Comparison of ENCODE assay signal across 26 mouse cellular contexts in genomic region chr13:88929626-88930025, GRCm38 (mm10).
DNase-seq lines count a peak whose midpoint lies in the region; ATAC-seq and TF ChIP-seq lines count a peak whose summit lies in the region.
"Had no signal": no experiment of that assay in that cellular context is flagged by ENCODE, and none has a peak within 500 bp of the region (broad histone marks: within the 10 kb centered on the region; RNA-seq: fewer than 3 reads in every experiment).

No protein-coding gene starts in this region.

- no peak overlapping the region for H3K4me3 ChIP-seq in forebrain, embryonic 11.5 days (ENCODE audit: low read depth, low read length)
- H3K4me3 ChIP-seq in forebrain, postnatal 0 days (ENCODE audit: low read depth, low read length): no peak overlapping the region
- no peak overlapping the region for H3K4me3 ChIP-seq in forebrain, embryonic 14.5 days (ENCODE audit: low read depth, low read length)
- H3K4me3 ChIP-seq: embryonic facial prominence, embryonic 10.5 days; embryonic facial prominence, embryonic 13.5 days; erythroblast, embryonic 14.5 days; gastrocnemius, adult 2 months; hindbrain, embryonic 12.5 days; hindbrain, embryonic 15.5 days; intestine, embryonic 15.5 days had no signal

- no peak overlapping the region for H3K9ac ChIP-seq in forebrain, embryonic 11.5 days (ENCODE audit: low read length)
- no peak overlapping the region for H3K9ac ChIP-seq in forebrain, postnatal 0 days
- no peak overlapping the region for H3K9ac ChIP-seq in forebrain, embryonic 14.5 days (ENCODE audit: low read length)
- H3K9ac ChIP-seq: embryonic facial prominence, embryonic 13.5 days; hindbrain, embryonic 12.5 days; hindbrain, embryonic 15.5 days; intestine, embryonic 15.5 days had no signal

- no peaks in the 10 kb centered on the region for H3K9me3 ChIP-seq in forebrain, embryonic 11.5 days (ENCODE audit: control insufficient read depth, low read length)
- no peaks in the 10 kb centered on the region for H3K9me3 ChIP-seq in forebrain, postnatal 0 days (ENCODE audit: low read length)
- no peaks in the 10 kb centered on the region for H3K9me3 ChIP-seq in forebrain, embryonic 14.5 days (replicated peaks; ENCODE audit: control insufficient read depth, low read length)
- H3K9me3 ChIP-seq: embryonic facial prominence, embryonic 10.5 days; embryonic facial prominence, embryonic 13.5 days; hindbrain, embryonic 12.5 days; hindbrain, embryonic 15.5 days; intestine, embryonic 15.5 days had no signal

- no peaks in the 10 kb centered on the region for H3K36me3 ChIP-seq in forebrain, embryonic 11.5 days (ENCODE audit: control insufficient read depth, insufficient read depth, low read length)
- H3K36me3 ChIP-seq in forebrain, postnatal 0 days (ENCODE audit: insufficient read depth): no peaks in the 10 kb centered on the region
- no peaks in the 10 kb centered on the region for H3K36me3 ChIP-seq in forebrain, embryonic 14.5 days (ENCODE audit: control insufficient read depth, insufficient read depth, low read length)
- H3K36me3 ChIP-seq: embryonic facial prominence, embryonic 10.5 days; embryonic facial prominence, embryonic 13.5 days; hindbrain, embryonic 12.5 days; hindbrain, embryonic 15.5 days; intestine, embryonic 15.5 days had no signal

- no peaks in the 10 kb centered on the region for H3K4me1 ChIP-seq in forebrain, embryonic 11.5 days (replicated peaks; ENCODE audit: control insufficient read depth, insufficient read depth, low read length)
- H3K4me1 ChIP-seq in forebrain, postnatal 0 days (ENCODE audit: insufficient read depth): no peaks in the 10 kb centered on the region
- H3K4me1 ChIP-seq in forebrain, embryonic 14.5 days (ENCODE audit: control insufficient read depth, insufficient read depth, low read length): peaks cover 5% of the 10 kb centered on the region; the same call in 1 of the 2 replicates
- H3K4me1 ChIP-seq: embryonic facial prominence, embryonic 10.5 days; embryonic facial prominence, embryonic 13.5 days; hindbrain, embryonic 12.5 days; hindbrain, embryonic 15.5 days; intestine, embryonic 15.5 days had no signal

- 29% methylated on average over 4 of the region's 4 CpGs for WGBS in forebrain, embryonic 11.5 days
- WGBS in forebrain, postnatal 0 days: 17% methylated on average over 4 of the region's 4 CpGs
- WGBS in forebrain, embryonic 14.5 days: 5% methylated on average over 4 of the region's 4 CpGs

- no peak for TF ChIP-seq CTCF in forebrain, postnatal 0 days (IDR thresholded peaks at IDR 0.05; ENCODE audit: low read depth)

- H3K27me3 ChIP-seq in forebrain, embryonic 11.5 days (ENCODE audit: control insufficient read depth, insufficient read depth, low read length): no peaks in the 10 kb centered on the region
- H3K27me3 ChIP-seq in forebrain, postnatal 0 days (ENCODE audit: insufficient read depth, low read length): no peaks in the 10 kb centered on the region
- H3K27me3 ChIP-seq in forebrain, embryonic 14.5 days (replicated peaks; ENCODE audit: control insufficient read depth, insufficient read depth, low read length): no peaks in the 10 kb centered on the region
- H3K27me3 ChIP-seq: embryonic facial prominence, embryonic 13.5 days; hindbrain, embryonic 12.5 days; hindbrain, embryonic 15.5 days; intestine, embryonic 15.5 days had no signal

- ATAC-seq in forebrain, embryonic 11.5 days (replicated peaks; ENCODE audit: low FRiP score): peak; percentile 70
- ATAC-seq in forebrain, postnatal 0 days: no peak
- ATAC-seq in forebrain, embryonic 14.5 days: peak; percentile 63
- ATAC-seq: intestine, embryonic 15.5 days had no signal

- no peak overlapping the region for H3K27ac ChIP-seq in forebrain, embryonic 11.5 days (ENCODE audit: low read depth, low read length)
- H3K27ac ChIP-seq in forebrain, postnatal 0 days (ENCODE audit: low read depth, low read length): no peak overlapping the region
- H3K27ac ChIP-seq in forebrain, embryonic 14.5 days (ENCODE audit: low read depth, low read length): 0 out of 2 replicates have a peak overlapping the region, but pooled peaks have one; percentile 21
- H3K27ac ChIP-seq: embryonic facial prominence, embryonic 10.5 days; embryonic facial prominence, embryonic 13.5 days; gastrocnemius, adult 2 months; hindbrain, embryonic 12.5 days; hindbrain, embryonic 15.5 days; intestine, embryonic 15.5 days had no signal

- DNase-seq in forebrain, embryonic 11.5 days (ENCODE audit: low spot score): no peak
- DNase-seq in forebrain, postnatal 0 days: no peak
- DNase-seq in ES-CJ7 (ENCODE audit: low read depth, low spot score): peak; percentile 28
- peak; percentile 58 for DNase-seq in ZHBTc4 (ENCODE audit: low read depth, low spot score)
- DNase-seq in forebrain, embryonic 14.5 days (ENCODE audit: low spot score): peak; percentile 46
- DNase-seq in thymus, postnatal 10 days (ENCODE audit: low spot score in 2 of 2): no peak
- DNase-seq in layer of hippocampus, adult 8-10 months (ENCODE audit: low spot score in 2 of 2): no peak
- DNase-seq in c-Kit-positive CD71-positive TER-119-positive erythroid progenitor cells, embryonic 14.5 days (ENCODE audit: low spot score): no peak
- DNase-seq: adrenal gland, postnatal 10 days; adrenal gland, postnatal 36 days; cerebellum, adult 11-12 months; cerebellum, adult 8-10 months; cerebellum, postnatal 10 days; cerebellum, postnatal 36 days; embryo, embryonic 11 days; gastrocnemius, adult 2 months; gastrocnemius, postnatal 14 days; heart, adult 11 months; kidney, adult 11 months had no signal

- H3K4me2 ChIP-seq in forebrain, embryonic 11.5 days (ENCODE audit: low read depth, low read length, severe bottlenecking): no peak overlapping the region
- H3K4me2 ChIP-seq in forebrain, postnatal 0 days (ENCODE audit: low read depth): no peak overlapping the region
- no peak overlapping the region for H3K4me2 ChIP-seq in forebrain, embryonic 14.5 days (ENCODE audit: low read length)
- H3K4me2 ChIP-seq: embryonic facial prominence, embryonic 13.5 days; heart, embryonic 11.5 days; hindbrain, embryonic 12.5 days; hindbrain, embryonic 15.5 days; intestine, embryonic 15.5 days had no signal

Comparison
In these comparisons a context has a peak if more than half of its experiments do, and no peak if none do; other contexts are left out.
1. DNase-seq: peak in ES-CJ7 (single experiment), ZHBTc4 (single experiment) and forebrain, embryonic 14.5 days (single experiment); none in forebrain, embryonic 11.5 days (single experiment), forebrain, postnatal 0 days (single experiment), thymus, postnatal 10 days (0 of 2), layer of hippocampus, adult 8-10 months (0 of 2) and c-Kit-positive CD71-positive TER-119-positive erythroid progenitor cells, embryonic 14.5 days (single experiment).